Mouse (Mus musculus) C2C12 (cell line): Measurements from ENCODE around the gene Raph1.

Experiments
- CEBPB ChIP-seq: IDR thresholded peaks from one replicate; pipeline ENCODE4 v1.6.1; 2011; ENCODE audit warnings: low read depth, mild to moderate bottlenecking, control low read depth, moderate library complexity
- CTCF ChIP-seq: IDR thresholded peaks from one replicate; pipeline ENCODE4 v1.5.1; 2011; ENCODE audit not compliant: control insufficient read depth, insufficient read depth, insufficient read length
- MYOG ChIP-seq: IDR thresholded peaks from one replicate; pipeline ENCODE4 v1.6.1; 2011; ENCODE audit not compliant: control insufficient read depth, insufficient read length; ENCODE audit errors: extremely low read depth

GRCm38 (mm10) chr1:60566631-60567311, at the start of gene Raph1:
- no peak for TF ChIP-seq CTCF
- TF ChIP-seq MYOG: no peak
- no peak for TF ChIP-seq CEBPB
